Mouse (Mus musculus) kidney, adult 9 months (tissue): ENCODE results near the gene Ppil4.
A peak's percentile ranks its signal among the peaks of the same experiment; 100 is the strongest.
"Not testable (repeated sequence)": the region's sequence is repeated elsewhere in the genome, so short reads cannot be mapped to it uniquely, and the experiment has no call there.

ENCODE experiments used
- DNase-seq: peaks from one replicate; pipeline ENCODE4 v3.0.0; 2022

Ppil4 gene

GRCm38 (mm10) chr10:7792751-7793385, at the start of gene Ppil4, which contains the start of gene Ginm1:
Ppil4 (plus strand) TSS chr10:7792891.
Ginm1 (minus strand) TSS chr10:7792824.
- peak; percentile 90 for DNase-seq

DNA sequence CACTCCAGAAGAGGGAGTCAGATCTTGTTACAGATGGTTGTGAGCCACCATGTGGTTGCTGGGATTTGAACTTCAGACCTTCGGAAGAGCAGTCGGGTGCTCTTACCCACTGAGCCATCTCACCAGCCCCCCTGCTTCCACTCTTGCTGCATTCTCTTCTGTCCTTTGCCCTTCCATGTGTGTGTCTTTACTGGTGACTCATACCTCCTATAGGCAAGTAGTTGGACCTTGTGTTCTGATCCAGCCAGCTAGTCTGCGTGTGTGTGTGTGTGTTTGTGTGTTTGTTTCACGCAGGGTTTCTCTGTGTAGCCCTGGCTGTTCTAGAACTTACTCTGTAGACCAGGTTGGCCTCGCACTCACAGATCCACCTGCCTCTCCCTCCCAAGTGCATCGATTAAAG, 47.2 kb upstream of the Ppil4 start:
- not testable (repeated sequence) for DNase-seq

- no peak for DNase-seq
Observed at GRCm38 (mm10) chr10:7748752-7749151, 43.9 kb upstream of the Ppil4 start.

GRCm38 (mm10) chr10:7757544-7757943, 35.1 kb upstream of the Ppil4 start:
- no peak for DNase-seq

- DNase-seq: peak; percentile 47
Observed at GRCm38 (mm10) chr10:7772346-7772745, 20.3 kb upstream of the Ppil4 start.

DNA sequence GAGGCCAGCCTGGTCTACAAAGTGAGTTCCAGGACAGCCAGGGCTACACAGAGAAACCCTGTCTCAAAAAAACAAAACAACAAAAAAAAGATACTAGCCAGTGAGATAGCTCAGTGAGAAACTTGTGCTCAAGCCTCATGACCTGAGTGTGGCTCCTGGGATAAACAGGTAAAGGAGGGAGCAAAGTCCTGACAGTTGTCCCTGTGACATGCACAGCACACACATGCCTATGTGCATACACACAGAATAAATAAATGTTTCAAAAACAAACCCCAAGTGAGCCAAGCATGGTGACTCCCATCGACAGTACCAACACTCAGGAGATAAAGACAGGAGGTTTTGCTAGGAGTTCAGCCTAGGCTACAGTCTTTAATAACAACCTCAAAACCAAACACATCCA, 19.9 kb upstream of the Ppil4 start:
- no peak for DNase-seq

GRCm38 (mm10) chr10:7775421-7775820, 17.3 kb upstream of the Ppil4 start:
- DNase-seq: no peak

DNA sequence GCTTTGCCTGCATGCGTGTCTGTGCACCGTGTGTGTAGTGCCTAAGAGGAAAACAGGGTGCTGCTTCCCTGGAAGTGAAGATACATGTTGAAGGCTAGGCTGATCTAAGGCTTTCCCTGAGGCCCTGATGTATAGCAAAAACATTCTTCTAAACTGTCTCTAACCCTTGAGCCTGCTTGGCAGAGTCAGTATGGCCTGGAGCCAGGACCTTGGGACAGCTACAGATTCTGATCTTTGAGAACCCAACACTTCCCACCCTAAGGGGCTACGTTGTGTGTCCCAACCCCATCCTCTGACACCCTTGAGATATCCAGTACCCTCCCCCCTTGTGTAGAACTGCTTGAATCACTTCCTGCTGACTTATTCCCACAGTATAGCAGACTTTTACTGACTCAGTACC, 14.3 kb upstream of the Ppil4 start:
- no peak for DNase-seq

GRCm38 (mm10) chr10:7779751-7780237, 12.9 kb upstream of the Ppil4 start:
- no peak for DNase-seq

DNA sequence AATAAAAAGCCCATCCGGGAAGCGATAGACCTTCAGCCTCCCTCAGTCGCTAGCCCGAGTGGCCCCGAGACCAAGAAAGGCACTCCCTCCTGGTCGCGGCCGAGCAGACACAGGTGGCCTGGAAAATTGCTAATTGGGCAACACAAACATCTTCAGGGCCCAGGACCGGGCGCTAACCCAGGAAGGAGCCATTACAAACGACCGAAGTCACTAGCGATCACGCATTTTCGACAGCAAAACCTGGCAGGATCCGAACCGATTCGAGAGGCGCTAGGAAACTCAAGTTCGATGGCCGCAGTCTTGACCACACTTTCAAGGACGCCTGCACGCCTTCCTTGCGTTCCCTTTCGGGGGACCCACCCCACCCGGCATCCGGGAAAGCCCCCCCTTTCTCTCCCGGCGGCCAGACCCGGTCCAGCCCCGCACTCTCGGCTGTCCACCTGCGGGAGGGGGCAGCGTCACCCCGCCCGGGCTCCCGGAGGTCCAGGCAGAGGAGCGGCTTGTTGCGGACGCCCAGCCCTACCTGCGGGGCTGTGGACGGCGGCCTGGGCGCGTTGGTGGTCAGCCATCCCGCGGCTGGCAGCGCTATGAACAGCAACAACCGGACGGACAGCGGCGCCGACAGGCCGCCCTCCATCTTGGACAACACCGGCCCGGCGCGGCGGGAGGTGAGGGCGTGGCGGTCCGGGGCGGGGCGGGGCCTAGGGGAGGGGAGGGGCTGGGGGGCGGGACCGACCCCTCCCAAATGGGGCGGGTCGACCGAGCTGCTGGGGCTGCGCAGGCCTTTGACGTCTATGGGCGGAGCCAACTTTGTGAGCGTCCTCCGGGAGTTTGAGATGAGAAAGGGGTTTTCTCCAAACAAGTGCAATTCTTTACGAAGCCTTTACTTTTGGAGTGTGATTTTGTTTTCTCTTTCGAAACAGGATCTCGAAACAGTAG, 12.2 kb upstream of the Ppil4 start:
- DNase-seq: peak; percentile 89

DNA sequence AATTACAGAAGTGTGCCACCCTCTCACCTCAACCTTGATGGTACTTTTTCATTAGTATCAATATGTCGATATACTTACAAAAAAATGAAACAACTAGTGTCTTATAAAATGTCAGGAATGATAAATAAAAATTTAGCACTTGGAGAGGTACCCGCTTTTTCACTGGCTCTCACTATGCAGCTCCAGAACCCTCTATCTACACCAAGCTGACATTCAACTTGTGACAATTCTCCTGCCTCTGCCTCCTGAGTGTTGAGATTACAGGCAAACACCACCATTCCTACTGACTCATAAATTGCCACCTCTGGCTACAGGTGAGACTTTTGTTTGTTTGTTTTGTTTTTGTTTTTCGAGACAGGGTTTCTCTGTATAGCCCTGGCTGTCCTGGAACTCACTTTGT, 11.5 kb upstream of the Ppil4 start:
- no peak for DNase-seq

- DNase-seq: no peak
Observed at GRCm38 (mm10) chr10:7787319-7787718, 5.4 kb upstream of the Ppil4 start.

DNA sequence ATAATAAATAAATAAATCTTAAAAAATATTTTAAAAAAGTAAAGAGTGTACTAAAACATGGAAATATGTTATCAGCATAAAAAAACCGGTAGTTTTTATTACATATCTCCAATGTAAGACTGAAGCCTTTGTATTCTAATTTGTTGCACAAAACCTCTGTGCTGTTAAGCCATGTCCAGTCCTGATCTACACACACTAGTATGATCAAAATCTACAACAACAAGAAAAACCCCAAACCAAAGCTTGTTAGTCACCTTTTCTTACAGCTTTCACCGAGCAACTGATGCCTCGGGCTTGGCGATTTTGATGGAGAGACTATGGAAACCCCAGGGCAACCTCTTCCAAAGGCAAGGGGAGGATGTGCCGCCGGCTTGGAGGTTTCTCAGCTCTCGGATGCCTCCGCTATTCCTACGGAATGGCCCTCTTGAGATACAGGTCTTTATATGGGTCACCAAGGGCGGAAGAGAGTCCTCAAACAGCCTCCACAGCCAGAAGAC, 389 bp upstream of the Ppil4 start:
- DNase-seq: no peak

GRCm38 (mm10) chr10:7801258-7801657, 8.6 kb downstream of the Ppil4 start:
- no peak for DNase-seq

- DNase-seq: no peak
Observed at GRCm38 (mm10) chr10:7802519-7803140, 9.9 kb downstream of the Ppil4 start.

- DNase-seq: peak; percentile 80
Observed at GRCm38 (mm10) chr10:7809937-7810336, 17.2 kb downstream of the Ppil4 start.

- no peak for DNase-seq
Observed at GRCm38 (mm10) chr10:7816476-7816875, 23.8 kb downstream of the Ppil4 start.

DNA sequence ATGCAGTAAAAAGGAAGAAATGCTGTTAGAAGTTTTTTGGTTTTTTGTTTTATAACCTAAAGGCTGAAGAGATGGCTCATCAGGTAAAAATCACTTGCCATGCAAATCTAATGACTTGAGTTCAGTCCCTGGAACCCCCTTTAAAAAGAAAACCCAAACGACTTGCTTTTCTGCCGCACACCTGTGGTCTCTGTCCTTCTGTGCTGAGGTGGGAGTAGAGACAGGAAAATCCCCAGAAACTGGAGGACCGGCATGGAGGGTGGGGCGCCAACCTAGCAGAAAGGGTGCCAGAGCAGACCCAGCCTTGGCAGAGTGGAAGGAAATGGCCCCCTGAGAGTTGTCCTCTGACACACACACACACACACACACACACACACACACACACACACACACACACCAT, 26.0 kb downstream of the Ppil4 start:
- no peak for DNase-seq

- no peak for DNase-seq
Observed at GRCm38 (mm10) chr10:7819156-7819555, 26.5 kb downstream of the Ppil4 start.

- no peak for DNase-seq
Observed at GRCm38 (mm10) chr10:7819603-7820002, 26.9 kb downstream of the Ppil4 start.

DNA sequence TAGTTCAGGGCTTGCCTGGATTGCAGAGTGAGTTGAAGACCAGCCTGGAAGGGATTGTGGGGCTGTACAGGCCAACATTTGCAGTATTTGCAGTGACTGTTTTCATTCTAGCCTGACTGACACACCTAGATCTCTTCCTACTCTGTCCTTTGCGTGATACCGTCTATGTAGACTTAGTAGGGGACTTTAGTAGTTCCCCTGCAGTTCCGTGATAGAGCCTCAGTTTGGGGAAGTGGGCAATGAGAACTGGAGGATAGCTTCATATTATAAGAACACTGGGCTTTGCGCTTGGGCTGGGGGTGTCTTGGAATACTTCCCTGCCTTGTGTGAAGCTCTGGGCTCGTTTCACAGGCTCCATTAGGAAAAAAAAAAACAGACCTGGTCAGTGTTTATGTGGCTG, 27.5 kb downstream of the Ppil4 start:
- no peak for DNase-seq

GRCm38 (mm10) chr10:7821981-7822380, 29.3 kb downstream of the Ppil4 start:
- no peak for DNase-seq

GRCm38 (mm10) chr10:7824663-7825280, 32.1 kb downstream of the Ppil4 start:
- no peak for DNase-seq
